Mouse (Mus musculus) stomach, embryonic 16.5 days (tissue): ENCODE data around the gene Wtap. TPM values are rescaled to one million over a fixed set of nuclear protein-coding genes. Genes with fewer than 3 reads are reported as not detected.

Source experiments
- ATAC-seq: fragments of 200-750 bp; cut with Nextera tagmentation; 2 replicates; pipeline ENCODE4 v1.8.0; 2017; ENCODE audit warnings: moderate number of reproducible peaks, moderate TSS enrichment; ENCODE audit not compliant: insufficient read depth, low FRiP score
- H3K27ac ChIP-seq: fragments of 300-500 bp; sonication (generic); 2 replicates; pipeline ENCODE4 v1.5.1; 2014; ENCODE audit warnings: low read length
- H3K27me3 ChIP-seq: fragments of 300-500 bp; sonication (generic); 2 replicates; pipeline ENCODE4 v1.6.1; 2014; ENCODE audit warnings: low read length, control low read depth, mixed read lengths; ENCODE audit not compliant: control insufficient read depth, insufficient read depth
- H3K36me3 ChIP-seq: fragments of 300-500 bp; sonication (generic); 2 replicates; pipeline ENCODE4 v1.6.1; 2014; ENCODE audit warnings: low read length; ENCODE audit not compliant: control insufficient read depth, insufficient read depth
- H3K4me1 ChIP-seq: fragments of 300-500 bp; sonication (generic); 2 replicates; pipeline ENCODE4 v1.6.1; 2014; ENCODE audit warnings: low read length, control low read depth, mixed read lengths; ENCODE audit not compliant: control insufficient read depth, insufficient read depth
- H3K4me2 ChIP-seq: fragments of 300-500 bp; sonication (generic); 2 replicates; pipeline ENCODE4 v1.6.1; 2014; ENCODE audit warnings: low read depth, low read length, mixed read lengths
- H3K4me3 ChIP-seq: fragments of 300-500 bp; sonication (generic); replicated peaks from 2 replicates; pipeline ENCODE4 v1.5.1; 2014; ENCODE audit warnings: mild to moderate bottlenecking, low read length
- H3K9ac ChIP-seq: fragments of 300-500 bp; sonication (generic); 2 replicates; pipeline ENCODE4 v1.6.1; 2014; ENCODE audit warnings: low read length
- H3K9me3 ChIP-seq: fragments of 300-500 bp; sonication (generic); replicated peaks from 2 replicates; pipeline ENCODE4 v1.6.1; 2016; ENCODE audit warnings: low read length, control low read depth; ENCODE audit not compliant: control insufficient read depth
- whole genome bisulfite sequencing: fragments of 180-500 bp; shearing (Covaris S2); extraction: QIAGEN DNeasy Blood & Tissue Kit; methylation state at CpG from one replicate; pipeline ENCODE4 v1.1.7; 2014; 5-methylcytosine and 5-hydroxymethylcytosine counted together
- polyA plus RNA-seq: library from polyadenylated mRNA; unstranded; fragments of >200 nt; fragmentation: Nextera tagmentation; extraction: Ambion mirVana; gene quantifications from 2 replicates; pipeline ENCODE4 v1.2.1, GENCODE M21; 2015

Wtap gene
- polyA plus RNA-seq, 1 experiment from 2014 or later, result 101 TPM

GRCm38 (mm10) chr17:12925703-12926180 is 68.2 kb downstream of the Wtap start:
- 85% methylated on average over 8 of the region's 8 CpGs for WGBS
- peaks cover 36% of the 10 kb centered on the region for H3K36me3 ChIP-seq
- ATAC-seq, result no peak
- H3K4me1 ChIP-seq, result no peaks in the 10 kb centered on the region
- H3K9ac ChIP-seq, result no peak overlapping the region
- H3K9me3 ChIP-seq, result no peaks in the 10 kb centered on the region
- no peak overlapping the region for H3K4me3 ChIP-seq
- no peak overlapping the region for H3K4me2 ChIP-seq
- no peaks in the 10 kb centered on the region for H3K27me3 ChIP-seq
- H3K27ac ChIP-seq, result no peak overlapping the region

DNA sequence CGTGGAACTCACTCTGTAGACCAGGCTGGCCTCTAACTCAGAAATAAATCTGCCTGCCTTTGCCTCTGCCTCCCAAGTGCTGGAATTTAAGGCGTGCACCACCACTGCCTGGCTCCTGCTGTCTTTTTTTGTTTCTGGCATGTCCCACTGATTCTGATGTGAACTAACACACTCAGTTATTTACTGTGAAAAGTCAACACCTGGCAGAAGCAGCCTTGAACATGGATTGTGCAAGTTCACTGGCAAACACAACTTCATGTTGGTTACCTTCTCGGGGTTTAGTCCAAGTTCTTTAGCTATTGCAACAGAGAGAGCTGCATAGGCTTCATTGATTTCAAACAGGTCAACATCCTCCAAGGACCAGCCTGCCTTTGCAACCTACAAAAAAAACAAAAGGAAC is 69.0 kb downstream of the Wtap start:
- H3K9ac ChIP-seq, result no peak overlapping the region
- H3K9me3 ChIP-seq, result no peaks in the 10 kb centered on the region
- no peak overlapping the region for H3K27ac ChIP-seq
- H3K4me1 ChIP-seq, result no peaks in the 10 kb centered on the region
- H3K27me3 ChIP-seq, result no peaks in the 10 kb centered on the region
- H3K36me3 ChIP-seq, result peaks cover 43% of the 10 kb centered on the region
- no peak for ATAC-seq
- WGBS, result 87% methylated on average over 3 of the region's 3 CpGs
- no peak overlapping the region for H3K4me2 ChIP-seq
- no peak overlapping the region for H3K4me3 ChIP-seq

GRCm38 (mm10) chr17:12921073-12921472 is 72.9 kb downstream of the Wtap start:
- Histone ChIP-seq H3K4me1 (peaks cover 5% of the 10 kb centered on the region; the same call in 1 of the 2 replicates), H3K9me3 (no peaks in the 10 kb centered on the region), H3K27me3 (no peaks in the 10 kb centered on the region), H3K4me3 (no peak overlapping the region), H3K4me2 (no peak overlapping the region), H3K27ac (no peak overlapping the region), H3K9ac (no peak overlapping the region), H3K36me3 (peaks cover 50% of the 10 kb centered on the region)
- 86% methylated on average over 1 of the region's 1 CpGs for WGBS
- no peak for ATAC-seq

Other genes with a start within 250 kb of the Wtap start
- 38.6 and 39.3 TPM in 2 replicates for gene Igf2r, start 224.5 kb downstream of the Wtap start, polyA plus RNA-seq
- gene Mas1, start 126.0 kb downstream of the Wtap start, polyA plus RNA-seq, result 0.84 and 0.89 TPM in 2 replicates
- 0.09 TPM in 1 of 2 replicates, not detected in the other for gene Mrgprh, start 118.1 kb downstream of the Wtap start, polyA plus RNA-seq
- gene Pnldc1, start 83.9 kb downstream of the Wtap start, polyA plus RNA-seq, result 0.42 and 1.1 TPM in 2 replicates
- 347 and 392 TPM in 2 replicates for gene Tcp1, start 78.5 kb downstream of the Wtap start, polyA plus RNA-seq
- gene Mrpl18, start 77.8 kb downstream of the Wtap start, polyA plus RNA-seq, result 120 and 141 TPM in 2 replicates
- gene Acat3, start 53.6 kb downstream of the Wtap start, polyA plus RNA-seq, result 1.2 and 1.5 TPM in 2 replicates
- gene Acat2, start 33.4 kb downstream of the Wtap start, polyA plus RNA-seq, result 137 TPM in 2 replicates
- gene Sod2, start 12.7 kb upstream of the Wtap start, polyA plus RNA-seq, result 125 and 130 TPM in 2 replicates
- gene Gpr31b, start 58.1 kb upstream of the Wtap start, polyA plus RNA-seq, result not detected in 2 replicates
- 0.15 TPM in 1 of 2 replicates, not detected in the other for gene Tcp10b, start 66.9 kb upstream of the Wtap start, polyA plus RNA-seq
- gene Unc93a, start 137.6 kb upstream of the Wtap start, polyA plus RNA-seq, result not detected in 2 replicates
- not detected in 2 replicates for gene Smok2a, start 227.0 kb upstream of the Wtap start, polyA plus RNA-seq
- not detected in 2 replicates for gene Smok2b, start 236.1 kb upstream of the Wtap start, polyA plus RNA-seq